Mouse (Mus musculus) lung, embryonic 15.5 days (tissue): Measurements from ENCODE around the gene Renbp. TPM values are rescaled to one million over a fixed set of nuclear protein-coding genes. Genes with fewer than 3 reads are reported as not detected.
A peak's percentile ranks its signal among the peaks of the same experiment; 100 is the strongest.

Experiments used
- ATAC-seq: fragments of 200-750 bp; cut with Nextera tagmentation; 2 replicates; pipeline ENCODE4 v1.8.0; 2017; ENCODE audit warnings: moderate number of reproducible peaks, borderline replicate concordance; ENCODE audit not compliant: low FRiP score, low TSS enrichment; ENCODE audit errors: extremely low read depth
- H3K27ac ChIP-seq: fragments of 300-500 bp; sonication (generic); 2 replicates; pipeline ENCODE4 v1.5.1; 2015; ENCODE audit warnings: moderate library complexity, mild to moderate bottlenecking, inconsistent platforms
- H3K27me3 ChIP-seq: fragments of 300-500 bp; sonication (generic); 2 replicates; pipeline ENCODE4 v1.6.1; 2015; ENCODE audit warnings: inconsistent platforms
- H3K36me3 ChIP-seq: fragments of 300-500 bp; sonication (generic); 2 replicates; pipeline ENCODE4 v1.6.1; 2015; ENCODE audit warnings: inconsistent platforms
- H3K4me1 ChIP-seq: fragments of 300-500 bp; sonication (generic); 2 replicates; pipeline ENCODE4 v1.6.1; 2015; ENCODE audit warnings: inconsistent platforms
- H3K4me2 ChIP-seq: fragments of 300-500 bp; sonication (generic); 2 replicates; pipeline ENCODE4 v1.6.1; 2015; ENCODE audit warnings: inconsistent platforms, mild to moderate bottlenecking, moderate library complexity
- H3K4me3 ChIP-seq: fragments of 300-500 bp; sonication (generic); 2 replicates; pipeline ENCODE4 v1.5.1; 2015; ENCODE audit warnings: mild to moderate bottlenecking, inconsistent platforms
- H3K9ac ChIP-seq: fragments of 300-500 bp; sonication (generic); 2 replicates; pipeline ENCODE4 v1.6.1; 2015; ENCODE audit warnings: inconsistent platforms
- H3K9me3 ChIP-seq: fragments of 300-500 bp; sonication (generic); 2 replicates; pipeline ENCODE4 v1.6.1; 2016; ENCODE audit warnings: inconsistent platforms
- WGBS: fragments of 180-500 bp; shearing (Covaris S2); methylation state at CpG from one replicate; pipeline ENCODE4 v1.1.7; 2015; 5-methylcytosine and 5-hydroxymethylcytosine counted together
- polyA plus RNA-seq: library from polyadenylated mRNA; unstranded; fragments of >200 nt; fragmentation: Nextera tagmentation; extraction: Ambion mirVana; gene quantifications from 2 replicates; pipeline ENCODE4 v1.2.1, GENCODE M21; 2015

Renbp gene
- 34.1 and 35.1 TPM in 2 replicates for polyA plus RNA-seq

GRCm38 (mm10) chrX:73930402-73931062, at the start of gene Renbp:
Renbp (minus strand) TSS chrX:73930850.
- Histone ChIP-seq H3K27ac (no peak within 1 kb of the TSS), H3K9ac (no peak within 1 kb of the TSS), H3K27me3 (no peaks in the 10 kb centered on the region), H3K9me3 (no peaks in the 10 kb centered on the region), H3K4me3 (peak within 1 kb of the TSS; percentile 34), H3K4me2 (peak within 1 kb of the TSS; percentile 47), H3K36me3 (no peaks in the 10 kb centered on the region), H3K4me1 (no peaks in the 10 kb centered on the region)
- peak; percentile 92 for ATAC-seq
- WGBS: 38% methylated on average over 17 of the region's 17 CpGs

- H3K9ac ChIP-seq: no peak overlapping the region
- no peak overlapping the region for H3K4me3 ChIP-seq
- no peaks in the 10 kb centered on the region for H3K4me1 ChIP-seq
- 58% methylated on average over 1 of the region's 1 CpGs for WGBS
- H3K27me3 ChIP-seq: no peaks in the 10 kb centered on the region
- H3K9me3 ChIP-seq: no peaks in the 10 kb centered on the region
- ATAC-seq: no peak
- H3K36me3 ChIP-seq: no peaks in the 10 kb centered on the region
- no peak overlapping the region for H3K27ac ChIP-seq
- H3K4me2 ChIP-seq: no peak overlapping the region
Observed at GRCm38 (mm10) chrX:73977783-73978182, 47.1 kb upstream of the Renbp start.

GRCm38 (mm10) chrX:73976283-73976682, 45.6 kb upstream of the Renbp start:
- Histone ChIP-seq H3K36me3 (no peaks in the 10 kb centered on the region), H3K27ac (no peak overlapping the region), H3K4me2 (no peak overlapping the region), H3K9ac (no peak overlapping the region), H3K4me3 (no peak overlapping the region), H3K9me3 (no peaks in the 10 kb centered on the region), H3K27me3 (no peaks in the 10 kb centered on the region), H3K4me1 (no peaks in the 10 kb centered on the region)
- WGBS: 87% methylated on average over 2 of the region's 2 CpGs
- ATAC-seq: no peak

- Histone ChIP-seq H3K4me2 (no peak overlapping the region), H3K4me3 (no peak overlapping the region), H3K9me3 (no peaks in the 10 kb centered on the region), H3K36me3 (no peaks in the 10 kb centered on the region), H3K27ac (no peak overlapping the region), H3K9ac (no peak overlapping the region), H3K27me3 (no peaks in the 10 kb centered on the region), H3K4me1 (0 out of 2 replicates have a peak, but pooled peaks cover 2% of the 10 kb centered on the region)
- no peak for ATAC-seq
- 74% methylated on average over 4 of the region's 4 CpGs for WGBS
Observed at GRCm38 (mm10) chrX:73972774-73973173, 42.1 kb upstream of the Renbp start.

GRCm38 (mm10) chrX:73970781-73971180, 40.1 kb upstream of the Renbp start:
- no peaks in the 10 kb centered on the region for H3K9me3 ChIP-seq

GRCm38 (mm10) chrX:73969729-73970128, 39.1 kb upstream of the Renbp start:
- H3K4me3 ChIP-seq: no peak overlapping the region
- 0 out of 2 replicates have a peak, but pooled peaks cover 2% of the 10 kb centered on the region for H3K4me1 ChIP-seq
- no peaks in the 10 kb centered on the region for H3K27me3 ChIP-seq
- H3K36me3 ChIP-seq: no peaks in the 10 kb centered on the region
- H3K9ac ChIP-seq: no peak overlapping the region
- ATAC-seq: no peak
- 82% methylated on average over 2 of the region's 2 CpGs for WGBS
- H3K27ac ChIP-seq: no peak overlapping the region
- no peaks in the 10 kb centered on the region for H3K9me3 ChIP-seq
- no peak overlapping the region for H3K4me2 ChIP-seq

More at GRCm38 (mm10) chrX:73970781-73971180, 40.1 kb upstream of the Renbp start:
- ATAC-seq: no peak
- no peak overlapping the region for H3K4me2 ChIP-seq
- H3K4me3 ChIP-seq: no peak overlapping the region
- H3K36me3 ChIP-seq: no peaks in the 10 kb centered on the region
- H3K27ac ChIP-seq: no peak overlapping the region
- H3K4me1 ChIP-seq: 0 out of 2 replicates have a peak, but pooled peaks cover 2% of the 10 kb centered on the region
- H3K27me3 ChIP-seq: no peaks in the 10 kb centered on the region
- H3K9ac ChIP-seq: no peak overlapping the region

GRCm38 (mm10) chrX:73969167-73969566, 38.5 kb upstream of the Renbp start:
- H3K4me3 ChIP-seq: no peak overlapping the region
- H3K27ac ChIP-seq: no peak overlapping the region
- H3K9ac ChIP-seq: no peak overlapping the region
- no peaks in the 10 kb centered on the region for H3K9me3 ChIP-seq
- ATAC-seq: no peak
- H3K4me2 ChIP-seq: no peak overlapping the region
- H3K4me1 ChIP-seq: peaks cover 6% of the 10 kb centered on the region
- H3K36me3 ChIP-seq: no peaks in the 10 kb centered on the region
- H3K27me3 ChIP-seq: no peaks in the 10 kb centered on the region
- 92% methylated on average over 1 of the region's 1 CpGs for WGBS

- peak overlapping the region; percentile 59 for H3K4me3 ChIP-seq
- ATAC-seq: peak; percentile 88
- H3K4me2 ChIP-seq: peak overlapping the region; percentile 53
- peaks cover 18% of the 10 kb centered on the region for H3K4me1 ChIP-seq
- peak overlapping the region; percentile 59 for H3K9ac ChIP-seq
- H3K27ac ChIP-seq: peak overlapping the region; percentile 99
- no peaks in the 10 kb centered on the region for H3K27me3 ChIP-seq
- 16% methylated on average over 48 of the region's 60 CpGs for WGBS
- no peaks in the 10 kb centered on the region for H3K36me3 ChIP-seq
- no peaks in the 10 kb centered on the region for H3K9me3 ChIP-seq
Observed at GRCm38 (mm10) chrX:73967177-73968075, 36.8 kb upstream of the Renbp start.

GRCm38 (mm10) chrX:73966248-73967176, 35.9 kb upstream of the Renbp start, which contains the start of gene Hcfc1:
Hcfc1 (minus strand) TSS chrX:73966357.
- Histone ChIP-seq H3K9me3 (no peaks in the 10 kb centered on the region), H3K36me3 (no peaks in the 10 kb centered on the region), H3K27me3 (no peaks in the 10 kb centered on the region), H3K4me2 (peak within 1 kb of the TSS; percentile 70), H3K9ac (peak within 1 kb of the TSS; percentile 59), H3K4me1 (peaks cover 18% of the 10 kb centered on the region), H3K4me3 (peak within 1 kb of the TSS; percentile 59), H3K27ac (peak within 1 kb of the TSS; percentile 99)
- peak; percentile 73 for ATAC-seq
- WGBS: 16% methylated on average over 57 of the region's 58 CpGs

GRCm38 (mm10) chrX:73965307-73965706, 34.7 kb upstream of the Renbp start:
- Histone ChIP-seq H3K4me1 (peaks cover 18% of the 10 kb centered on the region), H3K27me3 (no peaks in the 10 kb centered on the region), H3K4me2 (peak overlapping the region; percentile 70), H3K9me3 (no peaks in the 10 kb centered on the region), H3K27ac (peak overlapping the region; percentile 99), H3K36me3 (no peaks in the 10 kb centered on the region), H3K9ac (peak overlapping the region; percentile 59), H3K4me3 (peak overlapping the region; percentile 59)
- no peak for ATAC-seq
- 13% methylated on average over 20 of the region's 20 CpGs for WGBS

- 26% methylated on average over 3 of the region's 3 CpGs for WGBS
- peak overlapping the region; percentile 59 for H3K4me3 ChIP-seq
- H3K27ac ChIP-seq: peak overlapping the region; percentile 41; the same call in 1 of the 2 replicates
- H3K9ac ChIP-seq: peak overlapping the region; percentile 59
- no peaks in the 10 kb centered on the region for H3K9me3 ChIP-seq
- peaks cover 18% of the 10 kb centered on the region for H3K4me1 ChIP-seq
- ATAC-seq: no peak
- H3K27me3 ChIP-seq: no peaks in the 10 kb centered on the region
- H3K4me2 ChIP-seq: peak overlapping the region; percentile 70
- H3K36me3 ChIP-seq: peaks cover 2% of the 10 kb centered on the region; the same call in 1 of the 2 replicates
Observed at GRCm38 (mm10) chrX:73964363-73964762, 33.7 kb upstream of the Renbp start.
